Mouse (Mus musculus) bone marrow, adult 2 months (tissue): Measurements from ENCODE around the gene Nxpe5.

Source experiments
- CTCF ChIP-seq: fragments of 200-500 bp; IDR thresholded peaks from 2 replicates; pipeline ENCODE4 v1.5.1; 2011; ENCODE audit warnings: low read length, control low read depth; ENCODE audit not compliant: control insufficient read depth, insufficient read depth
- POLR2A ChIP-seq: fragments of 200-500 bp; IDR thresholded peaks from 2 replicates; pipeline ENCODE4 v1.6.1; 2011; ENCODE audit warnings: low read depth, mild to moderate bottlenecking, control low read depth, low read length, borderline replicate concordance; ENCODE audit not compliant: control insufficient read depth

GRCm38 (mm10) chr5:138199576-138199975 lies 26.1 kb upstream of the Nxpe5 start:
- TF ChIP-seq CTCF, result no peak
- TF ChIP-seq POLR2A, result no peak
